Mouse (Mus musculus) adrenal gland, postnatal 14 days (tissue): ENCODE results near the gene Cdc7. TPM values are rescaled to one million over a fixed set of nuclear protein-coding genes. Genes with fewer than 3 reads are reported as not detected.
A peak's percentile ranks its signal among the peaks of the same experiment; 100 is the strongest.

Experiments used
- DNase-seq: peaks from one replicate; pipeline ENCODE4 v3.0.0; 2021; ENCODE audit warnings: mixed read lengths
- total RNA-seq: library from RNA; stranded (reverse); gene quantifications from 2 replicates; pipeline ENCODE4 v1.2.3, GENCODE M21; 2021

The Cdc7 gene
- total RNA-seq, 1 experiment from 2014 or later = 7.0 TPM

GRCm38 (mm10) chr5:106991300-106991929 is 27.3 kb downstream of the Cdc7 start:
- peak; percentile 60 for DNase-seq

DNA sequence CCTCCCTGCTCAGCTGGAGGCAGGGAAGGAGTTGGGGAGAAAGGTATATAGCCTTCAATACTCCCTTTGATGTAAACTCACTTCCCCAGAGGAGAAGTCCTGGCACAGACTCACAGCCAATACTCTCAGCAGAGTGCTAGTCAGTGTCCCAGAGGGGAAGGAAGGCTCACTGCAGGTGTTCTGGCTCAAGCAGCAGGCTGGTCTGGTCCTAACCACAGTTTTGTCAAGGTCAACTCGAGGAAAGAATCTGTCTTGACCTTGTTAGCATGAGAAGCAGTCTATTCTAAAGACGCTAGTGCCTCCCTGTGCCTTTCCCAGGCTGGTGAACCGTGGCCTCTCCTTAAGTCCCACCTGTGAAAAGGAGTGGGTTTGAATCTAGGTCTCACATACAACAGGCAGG is 30.6 kb downstream of the Cdc7 start:
- no peak for DNase-seq

DNA sequence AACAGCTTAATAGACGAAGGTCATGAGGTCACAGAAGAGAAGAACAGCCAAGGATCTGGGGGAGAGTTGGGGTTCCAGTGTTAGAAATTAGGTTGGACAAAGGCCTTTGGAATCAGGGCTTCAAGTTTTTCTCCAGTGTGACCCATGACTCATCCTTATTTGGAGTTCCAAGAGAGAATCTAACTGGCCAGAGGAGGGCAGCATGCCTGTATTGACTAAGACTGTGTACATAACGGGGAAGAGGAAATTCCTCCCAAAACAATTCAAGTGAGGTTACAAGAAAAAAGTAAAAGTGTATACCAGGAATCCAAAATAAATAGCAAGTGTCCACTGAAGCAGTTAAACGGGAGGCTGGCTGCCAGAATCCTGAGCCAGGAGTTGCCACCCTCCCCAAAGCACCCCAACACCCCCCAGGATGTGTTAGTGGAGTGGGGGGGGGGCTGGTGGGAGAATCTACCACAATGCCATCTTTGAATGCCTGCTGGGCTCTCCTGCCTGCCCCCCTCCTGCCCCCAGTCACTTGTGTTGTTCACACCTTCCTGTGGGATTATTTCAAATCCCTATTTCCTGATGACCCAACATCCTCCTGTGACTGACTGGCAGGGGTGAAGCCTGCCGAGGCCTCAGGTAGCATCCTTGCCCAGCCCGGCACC is 31.9 kb downstream of the Cdc7 start:
- DNase-seq = peak; percentile 84

- DNase-seq = no peak
These were observed 32.6 kb downstream of the Cdc7 start for GRCm38 (mm10) chr5:106996539-106997244.

DNA sequence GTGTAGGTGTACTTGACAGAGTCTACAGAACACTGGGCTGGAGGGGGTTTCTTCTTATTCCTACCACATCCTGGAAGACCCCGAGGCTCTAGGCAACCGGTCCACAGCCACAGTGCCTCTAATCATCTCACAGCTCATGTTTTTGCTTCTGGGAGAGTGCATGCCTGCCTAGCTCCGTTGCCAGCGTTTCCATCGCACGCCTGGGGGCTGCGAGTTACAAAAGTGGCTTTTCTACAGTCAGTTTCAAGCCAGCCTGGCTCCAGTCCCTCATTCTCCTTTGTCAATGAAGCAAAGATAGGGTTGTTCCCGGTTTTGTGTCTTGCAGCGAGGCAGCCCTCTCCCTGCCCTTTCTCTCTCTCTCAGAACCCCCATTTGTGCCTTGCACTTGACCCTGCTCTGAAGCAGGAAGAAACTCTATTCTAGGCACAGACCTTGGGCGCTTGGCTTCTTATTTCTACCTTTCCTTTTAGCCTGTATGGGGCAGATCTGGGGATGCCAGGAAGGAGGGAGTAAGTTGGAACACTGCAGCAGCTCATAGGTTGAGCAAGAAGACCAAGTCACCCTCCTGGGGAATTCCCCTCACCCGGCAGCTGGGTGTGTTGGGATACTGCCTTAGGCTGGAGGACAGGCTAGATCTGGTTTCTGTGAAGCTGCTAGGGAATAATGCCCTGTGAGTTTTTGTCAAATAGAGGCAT is 37.4 kb downstream of the Cdc7 start:
- peak; percentile 54 for DNase-seq

- DNase-seq = no peak
These were observed 37.9 kb downstream of the Cdc7 start for GRCm38 (mm10) chr5:107002091-107002416.

GRCm38 (mm10) chr5:107009721-107010120 is 45.6 kb downstream of the Cdc7 start:
- DNase-seq = no peak

DNA sequence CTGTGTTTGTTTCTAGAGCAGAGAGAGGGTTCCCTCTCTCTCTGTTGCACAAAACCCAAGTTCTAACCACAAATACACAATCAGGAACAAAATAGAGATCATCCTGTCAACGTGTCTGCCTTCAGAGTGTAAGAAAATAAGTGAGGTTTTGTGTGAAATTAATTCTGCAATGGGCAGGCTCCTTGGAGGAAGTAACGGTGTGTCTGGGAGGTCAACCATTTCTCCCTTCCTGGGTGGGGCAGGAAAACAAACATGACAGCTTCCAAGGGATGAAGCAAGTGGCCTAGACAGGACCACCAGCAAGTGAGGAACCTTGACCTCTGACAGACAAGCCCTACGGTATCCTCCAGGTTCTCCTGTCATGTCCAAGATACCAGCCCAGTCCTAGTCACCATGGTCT is 46.2 kb downstream of the Cdc7 start:
- no peak for DNase-seq

DNA sequence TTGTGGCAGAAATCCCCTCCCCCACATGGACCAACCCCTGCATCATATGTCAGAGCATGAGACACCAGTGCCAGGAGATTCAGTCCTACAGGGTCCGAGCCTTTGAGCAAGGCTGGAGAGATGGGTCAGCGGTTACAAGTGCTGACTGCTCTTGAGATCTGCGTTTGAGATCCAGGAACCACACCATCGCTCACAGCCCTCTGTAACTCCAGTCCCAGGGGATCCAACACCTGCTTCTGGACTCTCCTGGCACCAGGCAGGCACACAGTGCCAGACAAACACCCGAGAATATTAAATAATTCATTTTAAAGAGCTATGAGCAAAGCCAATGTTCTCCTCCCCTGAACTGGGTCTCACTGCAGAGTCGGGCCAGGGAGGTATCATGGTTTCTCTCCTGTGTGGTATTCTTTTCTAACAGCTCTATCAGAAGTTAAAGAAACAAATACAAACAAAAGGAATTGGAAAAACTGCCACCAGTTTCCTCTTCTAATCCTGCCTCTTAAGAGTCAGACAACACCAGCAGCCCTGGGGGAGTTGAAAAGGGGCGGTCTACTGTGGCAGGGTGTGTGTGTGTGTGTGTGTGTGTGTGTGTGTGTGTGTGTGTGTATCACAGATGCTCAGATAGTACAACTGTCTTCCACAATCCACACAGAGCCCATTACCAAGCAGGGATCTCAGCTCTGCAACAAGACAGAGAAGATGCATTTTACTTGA is 47.4 kb downstream of the Cdc7 start:
- DNase-seq = no peak

DNA sequence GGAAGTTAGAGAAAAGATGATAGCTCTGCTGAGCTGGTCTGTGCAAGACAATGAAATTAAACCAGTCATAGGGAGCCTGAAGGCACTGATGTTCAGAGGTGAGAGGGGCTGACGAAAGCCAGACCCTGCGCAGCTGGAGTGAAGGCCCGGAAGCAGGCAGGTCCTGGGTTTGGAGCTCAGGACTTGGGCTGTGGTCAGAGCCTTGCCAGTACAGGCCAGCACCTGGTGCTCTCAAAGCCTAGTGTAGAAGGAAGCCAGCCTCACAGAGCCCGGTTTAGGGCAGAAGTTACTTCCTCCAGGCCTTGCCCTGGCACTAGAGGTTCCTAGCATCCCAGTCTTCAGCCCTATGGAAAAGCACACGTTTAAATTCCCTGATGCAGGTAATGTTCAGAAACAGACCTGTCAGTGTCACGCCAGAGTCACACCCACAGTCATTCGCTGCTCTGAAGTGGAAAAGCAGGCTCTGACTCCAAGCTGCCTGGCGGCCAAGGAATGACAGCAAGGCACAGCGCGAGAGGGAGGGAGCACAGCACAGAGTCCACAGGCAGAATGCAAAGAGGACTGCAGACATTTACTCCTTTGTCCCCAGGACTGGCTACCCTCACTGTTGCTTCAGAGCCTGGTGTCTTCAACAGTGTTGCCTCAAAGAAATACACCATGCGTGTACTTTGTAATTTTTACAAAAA is 48.1 kb downstream of the Cdc7 start:
- DNase-seq = peak; percentile 24

- no peak for DNase-seq
These were observed 49.3 kb downstream of the Cdc7 start for GRCm38 (mm10) chr5:107013393-107013792.

GRCm38 (mm10) chr5:107014146-107014545 is 50.0 kb downstream of the Cdc7 start:
- DNase-seq = no peak

- no peak for DNase-seq
These were observed 50.9 kb downstream of the Cdc7 start for GRCm38 (mm10) chr5:107015046-107015421.

GRCm38 (mm10) chr5:107015422-107016081 is 51.4 kb downstream of the Cdc7 start:
- no peak for DNase-seq

GRCm38 (mm10) chr5:107016538-107016937 is 52.4 kb downstream of the Cdc7 start:
- no peak for DNase-seq

GRCm38 (mm10) chr5:107017544-107017943 is 53.4 kb downstream of the Cdc7 start:
- peak; percentile 48 for DNase-seq

DNA sequence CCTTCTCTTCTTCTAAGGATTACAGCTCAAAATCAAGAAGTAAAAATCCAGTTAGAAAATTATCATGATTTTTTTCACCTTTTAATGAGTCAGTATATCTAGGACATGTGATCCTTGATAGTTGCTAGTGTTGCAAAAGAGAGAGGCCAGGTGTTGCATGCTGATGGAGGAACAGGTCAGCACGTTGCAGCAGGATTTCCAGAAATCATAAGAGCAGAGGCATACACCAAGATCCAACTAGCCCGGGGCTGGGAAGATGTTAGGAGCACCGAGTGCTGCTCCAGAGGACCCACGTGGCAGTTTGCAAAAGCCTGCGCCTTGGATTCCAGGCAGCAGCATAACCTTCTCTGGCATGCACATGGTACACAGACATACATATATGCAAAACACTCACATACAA is 54.9 kb downstream of the Cdc7 start:
- DNase-seq = no peak

- DNase-seq = no peak
These were observed 55.8 kb downstream of the Cdc7 start for GRCm38 (mm10) chr5:107019904-107020303.

GRCm38 (mm10) chr5:107020366-107020765 is 56.2 kb downstream of the Cdc7 start:
- DNase-seq = no peak

DNA sequence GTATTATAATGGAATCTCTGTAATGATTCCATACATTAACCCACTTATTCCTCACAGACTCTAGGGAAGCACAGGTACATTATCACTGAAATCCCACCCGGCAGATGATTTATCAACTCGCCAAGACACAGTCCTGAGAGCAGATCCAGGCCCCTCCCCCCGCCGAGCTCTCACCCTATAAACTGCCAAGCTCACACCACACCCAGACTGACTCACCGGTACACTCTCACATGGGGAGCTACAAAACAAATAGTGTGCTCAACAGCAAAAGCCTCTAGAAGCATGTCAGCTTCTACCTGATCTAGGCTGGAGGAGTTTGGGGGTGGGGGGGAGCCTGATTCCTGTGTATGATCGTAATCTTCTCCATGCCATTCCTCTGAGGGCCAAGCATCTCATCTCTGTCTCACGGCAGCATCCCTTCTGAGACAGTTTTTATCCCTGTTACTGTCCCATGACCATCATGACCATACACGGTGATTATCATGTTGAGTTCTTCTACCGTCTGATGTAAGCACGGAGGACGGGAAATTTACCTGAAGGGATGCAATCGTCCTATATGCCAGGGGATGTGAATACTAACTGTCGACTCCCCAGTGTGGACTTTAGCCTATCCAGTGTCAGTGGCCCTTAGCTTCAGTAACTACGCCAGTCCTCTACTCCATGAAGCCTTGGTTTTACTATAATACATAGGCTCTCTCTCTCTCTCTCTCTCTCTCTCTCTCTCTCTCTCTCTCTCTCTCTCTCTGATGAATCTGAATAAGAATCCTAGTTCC is 57.4 kb downstream of the Cdc7 start:
- no peak for DNase-seq

DNA sequence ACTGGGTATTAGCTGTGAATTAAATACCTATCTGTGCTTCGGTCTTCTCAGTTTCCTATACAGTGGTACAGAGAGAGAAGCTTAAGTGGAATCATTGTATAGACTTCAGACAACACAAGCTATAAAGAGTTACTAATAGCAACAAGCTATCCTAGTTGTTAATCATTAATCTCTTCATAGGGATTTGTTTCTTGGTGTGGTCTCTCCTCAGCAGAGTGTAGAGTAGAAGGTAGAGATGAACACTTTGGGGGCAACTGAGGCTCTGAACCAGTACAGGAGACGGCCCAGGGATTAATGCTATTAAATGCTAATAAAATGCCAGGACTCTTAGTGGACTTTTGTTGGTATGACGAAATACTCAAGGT is 57.9 kb downstream of the Cdc7 start:
- DNase-seq = no peak
